Mouse (Mus musculus): Measurements from ENCODE around the gene Il6st. TPM values are rescaled to one million over a fixed set of nuclear protein-coding genes. Genes with fewer than 3 reads are reported as not detected.
A peak's percentile ranks its signal among the peaks of the same experiment; 100 is the strongest.

The Il6st gene
- polyA plus RNA-seq, 1 experiment from 2014 or later: 20.7 TPM

DNA sequence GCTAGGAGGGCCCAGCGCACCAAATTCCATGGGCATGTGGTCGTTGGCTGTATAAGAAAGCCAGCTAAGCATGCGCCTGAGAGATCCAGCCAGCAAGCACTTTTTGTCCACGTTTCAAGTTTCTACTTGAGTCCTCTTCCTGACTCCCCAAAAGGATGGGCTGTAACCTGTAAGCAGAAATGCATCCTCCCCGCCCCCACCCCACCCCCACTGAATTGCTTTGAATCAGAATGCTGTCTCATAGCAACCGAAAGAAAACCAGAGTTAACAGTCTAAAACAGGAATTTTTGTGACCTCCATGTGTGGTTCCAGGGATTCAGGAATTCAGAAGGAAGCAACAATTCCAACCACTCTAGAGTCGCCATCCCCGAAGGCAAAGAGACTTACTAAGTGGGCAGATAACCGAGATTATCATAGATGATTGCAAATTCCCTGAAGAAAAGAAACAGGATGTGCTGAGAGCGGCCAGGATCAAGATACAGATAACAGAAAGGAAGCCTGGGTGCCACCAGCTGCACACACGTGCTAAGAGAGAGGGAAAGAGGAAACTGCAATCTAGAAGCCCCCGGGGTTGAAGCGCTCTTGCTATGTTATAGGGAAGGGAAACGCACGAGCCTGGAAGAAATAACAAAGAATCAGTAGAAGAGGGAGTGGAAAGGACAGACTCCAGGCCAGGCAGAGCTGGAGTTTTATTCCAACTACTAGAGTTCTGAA lies 24.6 kb upstream of the Il6st start:
- peak; percentile 29 for DNase-seq
- peak overlapping the region; percentile 45 for H3K4me2 ChIP-seq (ENCODE audit: low read length)
- H3K27me3 ChIP-seq (ENCODE audit: control insufficient read depth, insufficient read depth, low read length): no peaks in the 10 kb centered on the region
- H3K4me3 ChIP-seq (replicated peaks; ENCODE audit: low read depth, low read length): peak overlapping the region; percentile 12; the same call in 1 of the 2 replicates
- no peaks in the 10 kb centered on the region for H3K9me3 ChIP-seq (ENCODE audit: control insufficient read depth, low read length)
- H3K36me3 ChIP-seq (ENCODE audit: control insufficient read depth, insufficient read depth, low read length): no peaks in the 10 kb centered on the region
- peaks cover 8% of the 10 kb centered on the region for H3K4me1 ChIP-seq (ENCODE audit: control insufficient read depth, insufficient read depth, low read length)
- H3K27ac ChIP-seq (replicated peaks; ENCODE audit: low read depth, low read length): 0 out of 2 replicates have a peak overlapping the region, but pooled peaks have one; percentile 13
- no peak for ATAC-seq (ENCODE audit: low FRiP score, low TSS enrichment)
- WGBS: 27% methylated on average over 15 of the region's 15 CpGs
- no peak overlapping the region for H3K9ac ChIP-seq (replicated peaks; ENCODE audit: low read length)

DNA sequence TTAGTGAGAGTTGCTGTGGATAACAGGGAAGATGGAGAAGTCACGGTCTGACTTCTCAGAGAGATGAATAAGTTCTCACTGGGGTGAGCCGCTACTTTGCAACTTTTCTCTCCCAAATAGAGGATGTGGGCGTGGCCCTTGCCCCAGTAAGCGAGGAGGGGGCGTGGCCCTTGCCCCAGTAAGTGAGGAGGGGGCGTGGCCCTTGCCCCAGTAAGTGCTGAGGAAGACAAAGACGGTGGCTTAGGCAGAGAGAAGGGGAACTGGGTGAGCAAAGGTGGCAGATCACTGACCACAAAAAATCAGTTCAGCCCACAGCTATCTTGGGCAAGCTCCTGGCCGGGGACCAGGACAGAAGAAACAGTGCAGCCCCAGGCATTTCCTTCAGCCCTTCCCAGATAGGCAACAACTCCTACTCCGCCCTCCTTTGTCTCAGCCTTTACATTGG lies 23.9 kb upstream of the Il6st start:
- H3K9me3 ChIP-seq (ENCODE audit: control insufficient read depth, low read length): no peaks in the 10 kb centered on the region
- H3K9ac ChIP-seq (replicated peaks; ENCODE audit: low read length): no peak overlapping the region
- no peaks in the 10 kb centered on the region for H3K36me3 ChIP-seq (ENCODE audit: control insufficient read depth, insufficient read depth, low read length)
- peak overlapping the region; percentile 45 for H3K4me2 ChIP-seq (ENCODE audit: low read length)
- no peaks in the 10 kb centered on the region for H3K27me3 ChIP-seq (ENCODE audit: control insufficient read depth, insufficient read depth, low read length)
- peak; percentile 62 for DNase-seq
- WGBS: 12% methylated on average over 9 of the region's 9 CpGs
- H3K4me3 ChIP-seq (replicated peaks; ENCODE audit: low read depth, low read length): peak overlapping the region; percentile 12; the same call in 1 of the 2 replicates
- no peak overlapping the region for H3K27ac ChIP-seq (replicated peaks; ENCODE audit: low read depth, low read length)
- H3K4me1 ChIP-seq (ENCODE audit: control insufficient read depth, insufficient read depth, low read length): peaks cover 8% of the 10 kb centered on the region
- ATAC-seq (ENCODE audit: low FRiP score, low TSS enrichment): peak; percentile 58; the same call in 1 of the 2 replicates

DNA sequence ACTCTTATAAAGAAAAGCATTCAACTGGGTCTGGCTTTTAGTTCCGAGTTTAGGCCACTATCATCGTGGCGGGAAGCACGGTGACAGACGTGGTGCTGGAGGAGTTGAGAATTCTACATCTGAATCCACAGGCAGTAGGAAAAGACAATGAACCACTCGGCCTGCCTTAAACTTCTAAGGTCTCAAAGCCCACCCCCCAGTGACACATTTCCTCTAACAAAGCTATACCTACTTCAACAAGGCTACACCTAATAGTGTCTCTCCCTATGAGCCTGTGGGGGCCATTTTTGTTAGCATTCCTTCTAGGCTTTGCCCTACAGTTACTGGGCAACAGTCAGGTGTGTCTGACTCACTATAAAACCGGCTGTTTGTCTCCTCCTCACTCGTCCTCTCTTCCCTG lies 23.2 kb upstream of the Il6st start:
- Histone ChIP-seq H3K27me3 (ENCODE audit: control insufficient read depth, insufficient read depth, low read length) (no peaks in the 10 kb centered on the region), H3K36me3 (ENCODE audit: control insufficient read depth, insufficient read depth, low read length) (no peaks in the 10 kb centered on the region), H3K27ac (replicated peaks; ENCODE audit: low read depth, low read length) (no peak overlapping the region), H3K4me3 (replicated peaks; ENCODE audit: low read depth, low read length) (no peak overlapping the region), H3K9ac (replicated peaks; ENCODE audit: low read length) (no peak overlapping the region), H3K9me3 (ENCODE audit: control insufficient read depth, low read length) (no peaks in the 10 kb centered on the region), H3K4me2 (ENCODE audit: low read length) (no peak overlapping the region), H3K4me1 (ENCODE audit: control insufficient read depth, insufficient read depth, low read length) (peaks cover 8% of the 10 kb centered on the region)
- DNase-seq (no peak), ATAC-seq (ENCODE audit: low FRiP score, low TSS enrichment) (no peak)
- 55% methylated on average over 8 of the region's 8 CpGs for WGBS

DNA sequence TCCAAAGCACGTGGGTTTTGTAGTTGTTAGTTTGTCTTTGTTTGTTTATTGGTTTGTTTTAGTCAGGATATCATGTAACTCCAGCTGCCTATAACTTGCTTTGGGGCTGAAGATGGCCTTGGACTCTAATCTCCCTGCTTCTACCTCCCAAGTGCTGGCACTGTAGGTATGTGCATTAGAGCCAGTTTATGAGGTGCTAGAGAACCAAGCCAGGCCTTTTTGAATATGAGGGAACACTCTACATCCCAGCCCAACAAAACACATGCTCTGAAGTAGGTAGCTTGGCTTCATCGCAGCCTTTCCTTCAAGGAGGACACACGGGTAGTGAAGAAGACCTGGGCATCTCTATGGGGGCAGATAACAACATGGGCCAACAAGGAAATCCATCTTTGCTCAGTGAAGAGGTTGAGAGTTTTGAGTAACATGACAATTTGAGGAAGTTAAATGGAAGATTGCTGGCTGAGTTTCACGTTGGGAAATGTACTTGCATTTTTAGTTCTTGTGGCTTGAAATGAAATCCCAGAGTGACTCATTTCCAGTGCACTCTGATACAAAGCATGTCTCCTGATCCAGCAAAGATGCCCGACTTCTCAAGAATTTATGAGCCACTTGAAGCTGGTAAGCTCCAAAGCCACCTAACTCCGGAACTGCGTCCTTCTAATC lies 20.9 kb upstream of the Il6st start:
- H3K36me3 ChIP-seq (ENCODE audit: control insufficient read depth, insufficient read depth, low read length): no peaks in the 10 kb centered on the region
- ATAC-seq (ENCODE audit: low FRiP score, low TSS enrichment) (no peak), DNase-seq (no peak)
- H3K27ac ChIP-seq (replicated peaks; ENCODE audit: low read depth, low read length): no peak overlapping the region
- no peak overlapping the region for H3K4me2 ChIP-seq (ENCODE audit: low read length)
- no peak overlapping the region for H3K4me3 ChIP-seq (replicated peaks; ENCODE audit: low read depth, low read length)
- no peaks in the 10 kb centered on the region for H3K9me3 ChIP-seq (ENCODE audit: control insufficient read depth, low read length)
- no peaks in the 10 kb centered on the region for H3K27me3 ChIP-seq (ENCODE audit: control insufficient read depth, insufficient read depth, low read length)
- no peak overlapping the region for H3K9ac ChIP-seq (replicated peaks; ENCODE audit: low read length)
- 94% methylated on average over 7 of the region's 7 CpGs for WGBS
- peaks cover 8% of the 10 kb centered on the region for H3K4me1 ChIP-seq (ENCODE audit: control insufficient read depth, insufficient read depth, low read length)

DNA sequence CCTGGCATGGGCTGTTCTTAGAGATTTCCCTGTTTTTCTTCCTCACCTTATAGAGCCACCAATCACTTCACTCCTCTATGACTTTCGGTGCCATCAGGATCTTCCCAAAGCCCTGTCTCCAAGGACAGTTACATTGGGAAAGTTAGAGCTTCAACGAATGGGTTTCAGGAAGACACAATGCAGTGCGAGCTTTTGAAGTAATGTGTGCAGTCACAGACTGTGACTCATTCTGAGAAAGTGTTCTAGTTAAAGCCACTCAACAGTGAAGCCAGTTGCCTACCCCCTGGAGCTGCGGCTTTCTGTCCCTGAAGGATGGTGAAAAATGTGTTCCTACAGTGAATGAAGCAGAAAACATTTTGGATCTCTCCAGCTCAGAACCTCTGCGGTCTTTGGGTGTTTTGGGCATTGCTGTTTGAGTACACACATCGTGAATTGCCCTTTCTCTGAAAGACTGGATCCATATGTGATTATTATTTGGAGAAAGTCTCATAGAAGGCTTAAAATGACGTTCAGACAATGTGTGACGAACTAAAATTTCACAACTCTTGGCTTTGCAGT lies 16.7 kb upstream of the Il6st start:
- H3K4me1 ChIP-seq (ENCODE audit: control insufficient read depth, insufficient read depth, low read length): no peaks in the 10 kb centered on the region
- H3K27ac ChIP-seq (replicated peaks; ENCODE audit: low read depth, low read length): no peak overlapping the region
- H3K9ac ChIP-seq (replicated peaks; ENCODE audit: low read length): no peak overlapping the region
- H3K4me3 ChIP-seq (replicated peaks; ENCODE audit: low read depth, low read length): no peak overlapping the region
- H3K4me2 ChIP-seq (ENCODE audit: low read length): no peak overlapping the region
- 76% methylated on average over 8 of the region's 8 CpGs for WGBS
- H3K36me3 ChIP-seq (ENCODE audit: control insufficient read depth, insufficient read depth, low read length): no peaks in the 10 kb centered on the region
- DNase-seq (no peak), ATAC-seq (ENCODE audit: low FRiP score, low TSS enrichment) (no peak)
- no peaks in the 10 kb centered on the region for H3K9me3 ChIP-seq (ENCODE audit: control insufficient read depth, low read length)
- no peaks in the 10 kb centered on the region for H3K27me3 ChIP-seq (ENCODE audit: control insufficient read depth, insufficient read depth, low read length)

DNA sequence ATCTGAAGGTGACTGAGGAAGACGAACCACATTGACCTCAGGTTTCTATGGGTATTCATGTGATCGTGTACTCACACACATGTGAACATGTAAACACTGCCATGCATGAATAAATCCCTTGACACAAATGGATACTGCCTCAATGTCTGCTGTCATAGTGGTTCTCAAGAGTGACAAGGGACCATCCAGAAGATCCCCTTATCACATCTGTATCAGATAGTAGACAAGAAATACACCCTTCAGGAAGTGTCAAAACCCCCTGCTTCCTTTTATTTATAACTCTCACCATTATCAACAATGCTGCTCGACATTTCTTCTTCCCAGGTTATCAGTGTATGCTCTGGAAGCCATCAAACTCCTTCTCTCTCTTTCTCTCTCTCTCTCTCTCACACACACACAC lies 13.7 kb upstream of the Il6st start:
- no peak for DNase-seq
- H3K4me2 ChIP-seq (ENCODE audit: low read length): no peak overlapping the region

DNA sequence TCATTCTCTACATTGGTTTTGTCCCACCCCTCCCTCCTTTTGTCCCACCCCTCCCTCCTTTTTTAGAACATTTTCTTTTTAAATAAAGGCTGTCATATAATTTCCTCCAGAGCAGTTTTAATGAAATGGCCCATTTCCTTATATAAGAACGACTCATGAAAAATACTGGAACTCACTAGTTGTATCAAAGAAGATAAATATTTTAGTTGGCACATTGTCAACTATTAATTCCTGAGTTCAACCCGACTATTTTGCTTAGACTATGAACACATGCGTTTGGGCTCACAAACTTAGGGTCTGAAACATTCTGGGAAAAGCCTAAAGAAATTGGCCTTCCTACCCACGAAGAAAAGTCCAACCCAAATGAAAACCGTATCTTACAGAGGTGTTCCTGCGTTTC lies 6.5 kb upstream of the Il6st start:
- Histone ChIP-seq H3K27ac (replicated peaks; ENCODE audit: low read depth, low read length) (no peak overlapping the region), H3K4me1 (ENCODE audit: control insufficient read depth, insufficient read depth, low read length) (no peaks in the 10 kb centered on the region), H3K27me3 (ENCODE audit: control insufficient read depth, insufficient read depth, low read length) (no peaks in the 10 kb centered on the region), H3K4me3 (replicated peaks; ENCODE audit: low read depth, low read length) (no peak overlapping the region), H3K4me2 (ENCODE audit: low read length) (no peak overlapping the region), H3K36me3 (ENCODE audit: control insufficient read depth, insufficient read depth, low read length) (no peaks in the 10 kb centered on the region), H3K9me3 (ENCODE audit: control insufficient read depth, low read length) (no peaks in the 10 kb centered on the region), H3K9ac (replicated peaks; ENCODE audit: low read length) (no peak overlapping the region)
- no peak for DNase-seq
- ATAC-seq (ENCODE audit: low FRiP score, low TSS enrichment): no peak
- 88% methylated on average over 6 of the region's 6 CpGs for WGBS

More for the DNA sequence above, 13.7 kb upstream of the Il6st start:
- 85% methylated on average over 3 of the region's 3 CpGs for WGBS
- no peak overlapping the region for H3K4me3 ChIP-seq (replicated peaks; ENCODE audit: low read depth, low read length)
- ATAC-seq (ENCODE audit: low FRiP score, low TSS enrichment): no peak
- H3K4me1 ChIP-seq (ENCODE audit: control insufficient read depth, insufficient read depth, low read length): no peaks in the 10 kb centered on the region
- H3K36me3 ChIP-seq (ENCODE audit: control insufficient read depth, insufficient read depth, low read length): no peaks in the 10 kb centered on the region
- no peaks in the 10 kb centered on the region for H3K9me3 ChIP-seq (ENCODE audit: control insufficient read depth, low read length)
- no peak overlapping the region for H3K27ac ChIP-seq (replicated peaks; ENCODE audit: low read depth, low read length)
- no peaks in the 10 kb centered on the region for H3K27me3 ChIP-seq (ENCODE audit: control insufficient read depth, insufficient read depth, low read length)
- H3K9ac ChIP-seq (replicated peaks; ENCODE audit: low read length): no peak overlapping the region

DNA sequence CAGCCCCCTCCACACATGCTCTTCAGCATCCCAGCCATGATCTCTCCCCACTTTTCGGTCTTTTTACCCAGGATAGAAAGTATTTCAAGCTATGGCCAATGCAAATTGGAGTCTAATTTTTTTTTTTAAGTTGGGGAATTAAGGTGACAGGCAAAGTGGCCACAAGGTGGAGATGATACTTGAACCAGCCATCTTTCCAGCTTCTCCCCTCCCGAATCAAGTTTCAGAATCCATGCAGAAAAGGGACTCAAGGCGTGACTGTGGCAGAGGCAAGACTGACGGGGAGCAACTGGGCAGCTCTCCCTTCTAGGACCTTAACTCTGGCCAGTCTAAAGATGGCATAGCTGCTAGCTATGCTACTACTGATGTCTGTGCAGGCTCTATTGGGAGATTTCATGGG lies 5.9 kb upstream of the Il6st start:
- WGBS: 78% methylated on average over 4 of the region's 4 CpGs
- no peak for ATAC-seq (ENCODE audit: low FRiP score, low TSS enrichment)

More for the DNA sequence above, 5.9 kb upstream of the Il6st start:
- no peak overlapping the region for H3K4me2 ChIP-seq (ENCODE audit: low read length)
- H3K27me3 ChIP-seq (ENCODE audit: control insufficient read depth, insufficient read depth, low read length): no peaks in the 10 kb centered on the region
- H3K36me3 ChIP-seq (ENCODE audit: control insufficient read depth, insufficient read depth, low read length): no peaks in the 10 kb centered on the region
- no peaks in the 10 kb centered on the region for H3K9me3 ChIP-seq (ENCODE audit: control insufficient read depth, low read length)
- no peak overlapping the region for H3K27ac ChIP-seq (replicated peaks; ENCODE audit: low read depth, low read length)
- no peak overlapping the region for H3K9ac ChIP-seq (replicated peaks; ENCODE audit: low read length)
- no peak for DNase-seq
- H3K4me1 ChIP-seq (ENCODE audit: control insufficient read depth, insufficient read depth, low read length): peaks cover under 1% of the 10 kb centered on the region
- no peak overlapping the region for H3K4me3 ChIP-seq (replicated peaks; ENCODE audit: low read depth, low read length)
